Mouse (Mus musculus) hindbrain, embryonic 10.5 days (tissue): ENCODE data around the gene Syngap1. TPM values are rescaled to one million over a fixed set of nuclear protein-coding genes. Genes with fewer than 3 reads are reported as not detected.

Source experiments
- DNase-seq: peaks from one replicate; pipeline ENCODE4 v3.0.0-alpha.2; 2017; ENCODE audit warnings: low spot score
- H3K27ac ChIP-seq: fragments of 300-500 bp; sonication (generic); 2 replicates; pipeline ENCODE4 v1.5.1; 2016; ENCODE audit warnings: mild to moderate bottlenecking, moderate library complexity
- H3K27me3 ChIP-seq: fragments of 300-500 bp; sonication (generic); 2 replicates; pipeline ENCODE4 v1.6.1; 2016; ENCODE audit warnings: mild to moderate bottlenecking; ENCODE audit not compliant: poor library complexity, insufficient read depth, severe bottlenecking
- H3K36me3 ChIP-seq: fragments of 300-500 bp; sonication (generic); 2 replicates; pipeline ENCODE4 v1.6.1; 2016; ENCODE audit warnings: mild to moderate bottlenecking, moderate library complexity
- H3K4me1 ChIP-seq: fragments of 300-500 bp; sonication (generic); replicated peaks from 2 replicates; pipeline ENCODE4 v1.6.1; 2016; ENCODE audit warnings: mild to moderate bottlenecking
- H3K4me3 ChIP-seq: fragments of 300-500 bp; sonication (generic); 2 replicates; pipeline ENCODE4 v1.5.1; 2016; ENCODE audit warnings: mild to moderate bottlenecking, moderate library complexity
- H3K9me3 ChIP-seq: fragments of 300-500 bp; sonication (generic); 2 replicates; pipeline ENCODE4 v1.6.1; 2016; ENCODE audit warnings: mild to moderate bottlenecking, moderate library complexity
- WGBS: fragments of 180-500 bp; shearing (Covaris S2); methylation state at CpG from one replicate; pipeline ENCODE4 v1.1.7; 2016; 5-methylcytosine and 5-hydroxymethylcytosine counted together
- polyA plus RNA-seq: library from polyadenylated mRNA; unstranded; fragments of >200 nt; fragmentation: Nextera tagmentation; extraction: Ambion mirVana; gene quantifications from 2 replicates; pipeline ENCODE4 v1.2.1, GENCODE M21; 2016

The Syngap1 gene
- polyA plus RNA-seq, 1 experiment from 2014 or later = 2.0 TPM

GRCm38 (mm10) chr17:26994410-26994809, 53.4 kb downstream of the Syngap1 start:
- no peak overlapping the region for H3K4me3 ChIP-seq
- H3K9me3 ChIP-seq = no peaks in the 10 kb centered on the region
- no peaks in the 10 kb centered on the region for H3K27me3 ChIP-seq
- H3K4me1 ChIP-seq = 0 out of 2 replicates have a peak, but pooled peaks cover 3% of the 10 kb centered on the region
- no peak overlapping the region for H3K27ac ChIP-seq
- no peaks in the 10 kb centered on the region for H3K36me3 ChIP-seq
- 90% methylated on average over 14 of the region's 14 CpGs for WGBS
- DNase-seq = no peak

GRCm38 (mm10) chr17:26995006-26995405, 54.0 kb downstream of the Syngap1 start:
- Histone ChIP-seq H3K4me1 (0 out of 2 replicates have a peak, but pooled peaks cover 3% of the 10 kb centered on the region), H3K27ac (no peak overlapping the region), H3K27me3 (no peaks in the 10 kb centered on the region), H3K4me3 (no peak overlapping the region), H3K36me3 (no peaks in the 10 kb centered on the region), H3K9me3 (no peaks in the 10 kb centered on the region)
- DNase-seq = no peak
- WGBS = 80% methylated on average over 6 of the region's 6 CpGs

- no peaks in the 10 kb centered on the region for H3K9me3 ChIP-seq
- H3K27ac ChIP-seq = no peak overlapping the region
- H3K27me3 ChIP-seq = no peaks in the 10 kb centered on the region
- DNase-seq = no peak
- 0 out of 2 replicates have a peak, but pooled peaks cover 3% of the 10 kb centered on the region for H3K4me1 ChIP-seq
- no peak overlapping the region for H3K4me3 ChIP-seq
- no peaks in the 10 kb centered on the region for H3K36me3 ChIP-seq
- 79% methylated on average over 8 of the region's 8 CpGs for WGBS
Measured at GRCm38 (mm10) chr17:26995562-26995961, 54.5 kb downstream of the Syngap1 start.

- H3K4me1 ChIP-seq = 0 out of 2 replicates have a peak, but pooled peaks cover 3% of the 10 kb centered on the region
- H3K4me3 ChIP-seq = no peak overlapping the region
- H3K36me3 ChIP-seq = no peaks in the 10 kb centered on the region
- H3K27ac ChIP-seq = no peak overlapping the region
- DNase-seq = no peak
- no peaks in the 10 kb centered on the region for H3K9me3 ChIP-seq
- H3K27me3 ChIP-seq = no peaks in the 10 kb centered on the region
- 84% methylated on average over 4 of the region's 4 CpGs for WGBS
Measured at GRCm38 (mm10) chr17:26997661-26998060, 56.6 kb downstream of the Syngap1 start.

- no peaks in the 10 kb centered on the region for H3K27me3 ChIP-seq
- no peaks in the 10 kb centered on the region for H3K36me3 ChIP-seq
- no peak overlapping the region for H3K4me3 ChIP-seq
- no peaks in the 10 kb centered on the region for H3K9me3 ChIP-seq
- H3K4me1 ChIP-seq = 0 out of 2 replicates have a peak, but pooled peaks cover 3% of the 10 kb centered on the region
- DNase-seq = no peak
- WGBS = 94% methylated on average over 15 of the region's 15 CpGs
- H3K27ac ChIP-seq = no peak overlapping the region
Measured at GRCm38 (mm10) chr17:26998283-26998682, 57.2 kb downstream of the Syngap1 start.

GRCm38 (mm10) chr17:26999996-27000395, 58.9 kb downstream of the Syngap1 start:
- H3K9me3 ChIP-seq = no peaks in the 10 kb centered on the region
- no peaks in the 10 kb centered on the region for H3K36me3 ChIP-seq
- H3K27ac ChIP-seq = no peak overlapping the region
- H3K4me3 ChIP-seq = no peak overlapping the region
- no peak for DNase-seq
- 83% methylated on average over 12 of the region's 12 CpGs for WGBS
- H3K27me3 ChIP-seq = peaks cover 8% of the 10 kb centered on the region; the same call in 1 of the 2 replicates
- H3K4me1 ChIP-seq = peaks cover 5% of the 10 kb centered on the region; the same call in 1 of the 2 replicates

- 77% methylated on average over 7 of the region's 7 CpGs for WGBS
- peaks cover 7% of the 10 kb centered on the region; the same call in 1 of the 2 replicates for H3K4me1 ChIP-seq
- DNase-seq = no peak
- H3K27ac ChIP-seq = no peak overlapping the region
- no peaks in the 10 kb centered on the region for H3K36me3 ChIP-seq
- H3K4me3 ChIP-seq = no peak overlapping the region
- H3K27me3 ChIP-seq = peaks cover 12% of the 10 kb centered on the region; the same call in 1 of the 2 replicates
- H3K9me3 ChIP-seq = no peaks in the 10 kb centered on the region
Measured at GRCm38 (mm10) chr17:27001151-27001550, 60.1 kb downstream of the Syngap1 start.

- Histone ChIP-seq H3K9me3 (no peaks in the 10 kb centered on the region), H3K27ac (no peak overlapping the region), H3K27me3 (peaks cover 12% of the 10 kb centered on the region; the same call in 1 of the 2 replicates), H3K4me3 (no peak overlapping the region), H3K4me1 (peaks cover 7% of the 10 kb centered on the region; the same call in 1 of the 2 replicates), H3K36me3 (no peaks in the 10 kb centered on the region)
- 42% methylated on average over 6 of the region's 6 CpGs for WGBS
- peak; percentile 30 for DNase-seq
Measured at GRCm38 (mm10) chr17:27001889-27002288, 60.8 kb downstream of the Syngap1 start.

- Histone ChIP-seq H3K27ac (no peak overlapping the region), H3K4me3 (no peak overlapping the region), H3K27me3 (peaks cover 12% of the 10 kb centered on the region; the same call in 1 of the 2 replicates), H3K36me3 (no peaks in the 10 kb centered on the region), H3K9me3 (no peaks in the 10 kb centered on the region), H3K4me1 (peaks cover 7% of the 10 kb centered on the region; the same call in 1 of the 2 replicates)
- DNase-seq = peak; percentile 64
- 34% methylated on average over 9 of the region's 9 CpGs for WGBS
Measured at GRCm38 (mm10) chr17:27004431-27004830, 63.4 kb downstream of the Syngap1 start.

- 36% methylated on average over 19 of the region's 19 CpGs for WGBS
- Histone ChIP-seq H3K4me1 (peaks cover 7% of the 10 kb centered on the region; the same call in 1 of the 2 replicates), H3K27ac (no peak overlapping the region), H3K27me3 (peaks cover 12% of the 10 kb centered on the region; the same call in 1 of the 2 replicates), H3K9me3 (no peaks in the 10 kb centered on the region), H3K36me3 (no peaks in the 10 kb centered on the region), H3K4me3 (no peak overlapping the region)
- no peak for DNase-seq
Measured at GRCm38 (mm10) chr17:27004903-27005485, 63.9 kb downstream of the Syngap1 start.

GRCm38 (mm10) chr17:27005644-27006043, 64.6 kb downstream of the Syngap1 start:
- WGBS = 55% methylated on average over 11 of the region's 11 CpGs
- Histone ChIP-seq H3K27me3 (peaks cover 12% of the 10 kb centered on the region; the same call in 1 of the 2 replicates), H3K9me3 (no peaks in the 10 kb centered on the region), H3K36me3 (no peaks in the 10 kb centered on the region), H3K27ac (no peak overlapping the region), H3K4me3 (no peak overlapping the region), H3K4me1 (peaks cover 7% of the 10 kb centered on the region; the same call in 1 of the 2 replicates)
- no peak for DNase-seq

- Histone ChIP-seq H3K4me1 (peaks cover 15% of the 10 kb centered on the region), H3K9me3 (no peaks in the 10 kb centered on the region), H3K4me3 (no peak overlapping the region), H3K27me3 (peaks cover 12% of the 10 kb centered on the region; the same call in 1 of the 2 replicates), H3K36me3 (no peaks in the 10 kb centered on the region), H3K27ac (no peak overlapping the region)
- 87% methylated on average over 2 of the region's 2 CpGs for WGBS
- DNase-seq = no peak
Measured at GRCm38 (mm10) chr17:27008277-27008676, 67.2 kb downstream of the Syngap1 start.

GRCm38 (mm10) chr17:27011167-27011566, 70.1 kb downstream of the Syngap1 start:
- Histone ChIP-seq H3K27ac (no peak overlapping the region), H3K36me3 (no peaks in the 10 kb centered on the region), H3K4me1 (peaks cover 13% of the 10 kb centered on the region; the same call in 1 of the 2 replicates), H3K27me3 (no peaks in the 10 kb centered on the region), H3K4me3 (no peak overlapping the region), H3K9me3 (no peaks in the 10 kb centered on the region)
- 90% methylated on average over 10 of the region's 10 CpGs for WGBS
- no peak for DNase-seq
